Mouse (Mus musculus) kidney, adult 10 weeks (tissue): Measurements from ENCODE around the gene Hoxd9. TPM values are rescaled to one million over a fixed set of nuclear protein-coding genes. Genes with fewer than 3 reads are reported as not detected.

Experiments
- polyA plus RNA-seq: library from polyadenylated mRNA; stranded (reverse); fragments of 350-450 nt; fragmentation: Illumina TruSeq; extraction: RNeasy Lipid Tissue Mini Kit (QIAGEN cat#74804); gene quantifications from one replicate; pipeline ENCODE4 v1.2.3, GENCODE M21; 2014; ENCODE audit warnings: low read depth, low replicate concordance

Gene Hoxd9
- polyA plus RNA-seq = 30.3 TPM

GRCm38 (mm10) chr2:74697567-74698121 is at the start of gene Hoxd9:
Gene Hoxd9 (plus strand): TSS chr2:74697727.

GRCm38 (mm10) chr2:74659507-74660005 is 38.0 kb upstream of the Hoxd9 start, which contains the start of gene Evx2:
Gene Evx2 (minus strand): TSS chr2:74659557.

GRCm38 (mm10) chr2:74667842-74668357 is 29.6 kb upstream of the Hoxd9 start, which contains the start of gene Hoxd13:
Gene Hoxd13 (plus strand): TSS chr2:74668310.

GRCm38 (mm10) chr2:74674881-74675665 is 22.5 kb upstream of the Hoxd9 start, which contains the start of gene Hoxd12:
Gene Hoxd12 (plus strand): TSS chr2:74675013.

GRCm38 (mm10) chr2:74678891-74679595 is 18.5 kb upstream of the Hoxd9 start, which contains the start of gene Hoxd11:
Gene Hoxd11 (plus strand): TSS chr2:74679557.

GRCm38 (mm10) chr2:74691022-74691951 is 6.2 kb upstream of the Hoxd9 start, which contains the start of gene Hoxd10:
Gene Hoxd10 (plus strand): TSS chr2:74691924.

GRCm38 (mm10) chr2:74704393-74704998 is 7.0 kb downstream of the Hoxd9 start, which contains the start of gene Hoxd8:
Gene Hoxd8 (plus strand): TSS chr2:74704615.

GRCm38 (mm10) chr2:74711721-74712621 is 14.4 kb downstream of the Hoxd9 start, which contains the start of the genes Hoxd3 and Hoxd4:
Gene Hoxd3 (plus strand): TSS chr2:74711927.
Gene Hoxd4 (plus strand): TSS chr2:74711929.

GRCm38 (mm10) chr2:74726551-74726950 is 29.0 kb downstream of the Hoxd9 start, which contains the start of gene Gm28230:
Gene Gm28230 (plus strand): TSS chr2:74726728.

Other genes starting within 250 kb of the Hoxd9 start
- gene Lnpk, start 118.3 kb upstream of the Hoxd9 start, polyA plus RNA-seq = 17.8 TPM
- gene Evx2, start 38.2 kb upstream of the Hoxd9 start, polyA plus RNA-seq = not detected
- not detected for gene Hoxd13, start 29.4 kb upstream of the Hoxd9 start, polyA plus RNA-seq
- gene Hoxd12, start 22.7 kb upstream of the Hoxd9 start, polyA plus RNA-seq = not detected
- 3.2 TPM for gene Hoxd11, start 18.2 kb upstream of the Hoxd9 start, polyA plus RNA-seq
- gene Hoxd10, start 5.8 kb upstream of the Hoxd9 start, polyA plus RNA-seq = 24.9 TPM
- gene Hoxd8, start 6.9 kb downstream of the Hoxd9 start, polyA plus RNA-seq = 197 TPM
- gene Hoxd3, start 14.2 kb downstream of the Hoxd9 start, polyA plus RNA-seq = 2.8 TPM
- 5.3 TPM for gene Hoxd4, start 14.2 kb downstream of the Hoxd9 start, polyA plus RNA-seq
- gene Gm28230, start 29.0 kb downstream of the Hoxd9 start, polyA plus RNA-seq = 0.77 TPM
- gene Hoxd1, start 65.3 kb downstream of the Hoxd9 start, polyA plus RNA-seq = 0.24 TPM
- gene Mtx2, start 128.1 kb downstream of the Hoxd9 start, polyA plus RNA-seq = 235 TPM